Mouse (Mus musculus) myocyte (in vitro differentiated cells): ENCODE data around the gene 0610040J01Rik. TPM values are rescaled to one million over a fixed set of nuclear protein-coding genes. Genes with fewer than 3 reads are reported as not detected.

Source experiments
- H3K27me3 ChIP-seq: one replicate; pipeline ENCODE4 v1.6.1; 2011; ENCODE audit not compliant: control insufficient read depth, insufficient read depth, insufficient read length
- H3K36me3 ChIP-seq: one replicate; pipeline ENCODE4 v1.6.1; 2011; ENCODE audit not compliant: control insufficient read depth, insufficient read depth
- H3K4me2 ChIP-seq: one replicate; pipeline ENCODE4 v1.6.1; 2011; ENCODE audit warnings: low read depth, control low read depth
- H3K4me3 ChIP-seq: one replicate; pipeline ENCODE4 v1.5.1; 2011; ENCODE audit warnings: mild to moderate bottlenecking, control low read depth, moderate library complexity
- H3K79me2 ChIP-seq: one replicate; pipeline ENCODE4 v1.6.1; 2011; ENCODE audit not compliant: control insufficient read depth, insufficient read depth
- H3ac ChIP-seq: one replicate; pipeline ENCODE4 v1.6.1; 2011; ENCODE audit not compliant: control insufficient read depth, insufficient read length
- CEBPB ChIP-seq: IDR thresholded peaks from 2 replicates; pipeline ENCODE4 v1.6.1; 2011; ENCODE audit warnings: mild to moderate bottlenecking, moderate library complexity; ENCODE audit not compliant: poor library complexity, insufficient read depth, severe bottlenecking
- E2F4 ChIP-seq: IDR thresholded peaks from one replicate; pipeline ENCODE4 v1.6.1; 2011; ENCODE audit warnings: mild to moderate bottlenecking, control low read depth, moderate library complexity; ENCODE audit not compliant: insufficient read depth
- MAX ChIP-seq: IDR thresholded peaks from one replicate; pipeline ENCODE4 v1.6.1; 2011; ENCODE audit warnings: low read depth, mild to moderate bottlenecking, control low read depth
- MYOD1 ChIP-seq, 3 experiments: IDR thresholded peaks; one replicate each; pipeline ENCODE4 v1.6.1; 2011; ENCODE audit warnings: control low read depth in 2 of 3, low read depth in 2 of 3, mild to moderate bottlenecking in 2 of 3, moderate library complexity in 1 of 3; ENCODE audit not compliant: insufficient read length in 2 of 3, control insufficient read depth in 1 of 3
- MYOG ChIP-seq, 3 experiments: IDR thresholded peaks; one replicate each; pipeline ENCODE4 v1.6.1; 2011; ENCODE audit warnings: control low read depth in 2 of 3, low read depth in 2 of 3, mild to moderate bottlenecking in 2 of 3; ENCODE audit not compliant: insufficient read length in 2 of 3, control insufficient read depth in 1 of 3, insufficient read depth in 1 of 3
- POLR2A ChIP-seq: IDR thresholded peaks from one replicate; pipeline ENCODE4 v1.6.1; 2011; ENCODE audit warnings: low read depth, mild to moderate bottlenecking, control low read depth, moderate library complexity; ENCODE audit not compliant: insufficient read length
- POLR2AphosphoS2 ChIP-seq: IDR thresholded peaks from one replicate; pipeline ENCODE4 v1.6.1; 2011; ENCODE audit warnings: low read depth, control low read depth; ENCODE audit not compliant: insufficient read length
- REST ChIP-seq: IDR thresholded peaks from one replicate; pipeline ENCODE4 v1.6.1; 2011; ENCODE audit warnings: mild to moderate bottlenecking, control low read depth, moderate library complexity; ENCODE audit not compliant: insufficient read depth, insufficient read length
- SRF ChIP-seq: IDR thresholded peaks from one replicate; pipeline ENCODE4 v1.6.1; 2011; ENCODE audit warnings: low read depth; ENCODE audit not compliant: control insufficient read depth, insufficient read length
- TCF12 ChIP-seq: IDR thresholded peaks from one replicate; pipeline ENCODE4 v1.6.1; 2011; ENCODE audit warnings: mild to moderate bottlenecking, control low read depth; ENCODE audit not compliant: poor library complexity, insufficient read depth, severe bottlenecking
- TCF3 ChIP-seq: IDR thresholded peaks from one replicate; pipeline ENCODE4 v1.6.1; 2011; ENCODE audit warnings: low read depth, control low read depth; ENCODE audit not compliant: insufficient read length
- USF1 ChIP-seq: IDR thresholded peaks from one replicate; pipeline ENCODE4 v1.6.1; 2011; ENCODE audit warnings: low read depth, mild to moderate bottlenecking, control low read depth, moderate library complexity
- polyA plus RNA-seq: library from polyadenylated mRNA; unstranded; fragments of >200 nt; fragmentation: generic; extraction: Trizol; gene quantifications from one replicate; pipeline ENCODE4 v1.2.1, GENCODE M21; 2012; ENCODE audit warnings: missing spikeins

The 0610040J01Rik gene
- polyA plus RNA-seq, 1 experiment: not detected

- no peak overlapping the region for H3K4me2 ChIP-seq
- H3K79me2 ChIP-seq: no peaks in the 10 kb centered on the region
- no peak overlapping the region for H3ac ChIP-seq
- no peak overlapping the region for H3K4me3 ChIP-seq
- TF ChIP-seq MAX (no peak), TCF3 (no peak), POLR2AphosphoS2 (no peak), E2F4 (no peak), POLR2A (no peak), SRF (no peak), CEBPB (no peak), MYOD1 (IDR thresholded peaks at IDR 0.05; ENCODE audit: control insufficient read depth in 1 of 3, insufficient read length in 2 of 3, low read depth in 2 of 3) (no peak), MYOG (IDR thresholded peaks at IDR 0.05; ENCODE audit: control insufficient read depth in 1 of 3, insufficient read depth in 1 of 3, insufficient read length in 2 of 3, low read depth in 2 of 3) (no peak), USF1 (no peak)
- peaks cover 3% of the 10 kb centered on the region for H3K27me3 ChIP-seq
- no peaks in the 10 kb centered on the region for H3K36me3 ChIP-seq
Measured at GRCm38 (mm10) chr5:63834435-63834834, 22.3 kb downstream of the 0610040J01Rik start.

- Histone ChIP-seq H3ac (no peak overlapping the region), H3K4me3 (no peak overlapping the region), H3K27me3 (peaks cover 3% of the 10 kb centered on the region), H3K79me2 (no peaks in the 10 kb centered on the region), H3K4me2 (no peak overlapping the region), H3K36me3 (no peaks in the 10 kb centered on the region)
- no peak for TF ChIP-seq POLR2AphosphoS2
- no peak for TF ChIP-seq MAX
- no peak for TF ChIP-seq CEBPB
- TF ChIP-seq REST: no peak
- no peak for TF ChIP-seq MYOD1 (IDR thresholded peaks at IDR 0.05; ENCODE audit: control insufficient read depth in 1 of 3, insufficient read length in 2 of 3, low read depth in 2 of 3)
- TF ChIP-seq MYOG (IDR thresholded peaks at IDR 0.05; ENCODE audit: control insufficient read depth in 1 of 3, insufficient read depth in 1 of 3, insufficient read length in 2 of 3, low read depth in 2 of 3): no peak
Measured at GRCm38 (mm10) chr5:63837115-63837514, 25.0 kb downstream of the 0610040J01Rik start.

- Histone ChIP-seq H3K4me2 (no peak overlapping the region), H3K79me2 (no peaks in the 10 kb centered on the region), H3K36me3 (no peaks in the 10 kb centered on the region), H3K4me3 (no peak overlapping the region), H3ac (no peak overlapping the region), H3K27me3 (peaks cover 3% of the 10 kb centered on the region)
- TF ChIP-seq POLR2AphosphoS2 (no peak), POLR2A (no peak), MYOG (IDR thresholded peaks at IDR 0.05; ENCODE audit: control insufficient read depth in 1 of 3, insufficient read depth in 1 of 3, insufficient read length in 2 of 3, low read depth in 2 of 3) (no peak)
Measured at GRCm38 (mm10) chr5:63837851-63838250, 25.7 kb downstream of the 0610040J01Rik start.

- TF ChIP-seq POLR2AphosphoS2: no peak
- no peak for TF ChIP-seq POLR2A
- TF ChIP-seq MYOG (IDR thresholded peaks at IDR 0.05; ENCODE audit: control insufficient read depth in 1 of 3, insufficient read depth in 1 of 3, insufficient read length in 2 of 3, low read depth in 2 of 3): no peak
- TF ChIP-seq TCF12: no peak
- TF ChIP-seq SRF: no peak
- TF ChIP-seq E2F4: no peak
- no peak for TF ChIP-seq MYOD1 (IDR thresholded peaks at IDR 0.05; ENCODE audit: control insufficient read depth in 1 of 3, insufficient read length in 2 of 3, low read depth in 2 of 3)
- no peak for TF ChIP-seq REST
- no peak for TF ChIP-seq TCF3
- no peak for TF ChIP-seq USF1
- no peak for TF ChIP-seq CEBPB
- TF ChIP-seq MAX: no peak
- H3K27me3 ChIP-seq: peaks cover 3% of the 10 kb centered on the region
Measured at GRCm38 (mm10) chr5:63839801-63840416, 27.7 kb downstream of the 0610040J01Rik start.

GRCm38 (mm10) chr5:63847080-63847479, 34.9 kb downstream of the 0610040J01Rik start:
- Histone ChIP-seq H3K4me2 (no peak overlapping the region), H3K79me2 (no peaks in the 10 kb centered on the region), H3K4me3 (no peak overlapping the region), H3K27me3 (peaks cover 4% of the 10 kb centered on the region), H3ac (no peak overlapping the region), H3K36me3 (no peaks in the 10 kb centered on the region)
- TF ChIP-seq USF1 (no peak), TCF3 (no peak), MYOG (IDR thresholded peaks at IDR 0.05; ENCODE audit: control insufficient read depth in 1 of 3, insufficient read depth in 1 of 3, insufficient read length in 2 of 3, low read depth in 2 of 3) (no peak), REST (no peak), MYOD1 (IDR thresholded peaks at IDR 0.05; ENCODE audit: control insufficient read depth in 1 of 3, insufficient read length in 2 of 3, low read depth in 2 of 3) (no peak), SRF (no peak), CEBPB (no peak), TCF12 (no peak), POLR2AphosphoS2 (no peak), E2F4 (no peak), MAX (no peak), POLR2A (no peak)

More at GRCm38 (mm10) chr5:63839801-63840416, 27.7 kb downstream of the 0610040J01Rik start:
- H3K36me3 ChIP-seq: no peaks in the 10 kb centered on the region
- no peak overlapping the region for H3K4me3 ChIP-seq
- H3K79me2 ChIP-seq: no peaks in the 10 kb centered on the region
- H3ac ChIP-seq: no peak overlapping the region
- H3K4me2 ChIP-seq: no peak overlapping the region
